18 mouse cellular contexts compared by ENCODE assay signal in the genomic region with DNA sequence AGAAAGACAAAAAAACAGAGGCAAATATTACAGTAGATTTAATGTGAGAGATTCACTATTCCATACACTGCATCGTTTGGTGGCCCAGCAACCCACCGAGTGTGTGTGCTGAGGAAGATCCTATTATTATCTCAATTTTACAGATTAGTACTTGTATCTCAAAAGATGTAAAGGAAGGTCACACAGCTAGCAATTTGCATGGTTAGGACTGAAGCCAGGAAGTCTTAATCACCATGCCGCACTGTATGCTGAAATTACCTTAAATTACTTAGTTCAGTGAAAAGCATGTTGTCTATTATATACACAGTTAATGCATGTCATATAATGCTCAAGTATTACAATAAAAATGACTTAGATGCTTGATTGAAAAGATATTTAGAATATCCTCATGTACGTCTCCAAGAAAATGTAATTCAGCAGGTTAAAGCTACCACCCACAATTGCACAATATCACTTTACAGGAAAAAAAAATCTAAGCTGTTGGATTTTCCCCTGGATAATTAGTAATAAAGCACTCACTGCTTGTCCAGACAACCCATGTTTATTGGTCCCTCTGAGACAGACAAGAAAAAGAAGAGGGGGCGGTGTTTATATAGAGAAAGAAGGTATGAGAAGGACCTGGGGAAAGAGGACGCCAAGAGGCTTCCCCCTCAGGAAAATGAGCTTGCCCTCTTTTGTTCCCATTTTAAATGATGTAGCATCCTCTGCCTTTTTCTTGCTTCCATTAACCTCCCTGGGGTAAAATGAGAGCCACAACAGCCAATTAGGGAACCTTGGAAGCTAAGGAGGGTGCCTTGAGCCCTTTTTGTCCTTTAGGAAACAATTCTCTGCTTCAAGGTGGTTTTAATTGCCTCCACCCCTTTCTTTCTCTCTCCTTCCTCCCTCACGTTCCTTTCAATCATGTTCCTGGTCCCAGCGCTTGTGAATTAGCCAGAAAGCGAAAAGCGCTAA.
DNase-seq lines count a peak whose midpoint lies in the region; ATAC-seq lines count a peak whose summit lies in the region.
"Had no signal": no experiment of that assay in that cellular context is flagged by ENCODE, and none has a peak within 500 bp of the region (broad histone marks: within the 10 kb centered on the region; RNA-seq: fewer than 3 reads in every experiment).

No protein-coding gene starts in this region.

- H3K4me2 ChIP-seq in embryonic facial prominence, embryonic 13.5 days: no peak overlapping the region
- H3K4me2 ChIP-seq in hindbrain, embryonic 14.5 days (replicated peaks): no peak overlapping the region; the same call in 1 of the 2 replicates
- H3K4me2 ChIP-seq in midbrain, embryonic 13.5 days (replicated peaks): 0 out of 2 replicates have a peak overlapping the region, but pooled peaks have one; percentile 5
- H3K4me2 ChIP-seq: heart, embryonic 13.5 days; liver, embryonic 11.5 days; stomach, embryonic 15.5 days had no signal

- H3K4me3 ChIP-seq in embryonic facial prominence, embryonic 13.5 days: no peak overlapping the region
- H3K4me3 ChIP-seq in hindbrain, embryonic 14.5 days (replicated peaks; ENCODE audit: low read length): no peak overlapping the region
- H3K4me3 ChIP-seq in midbrain, embryonic 13.5 days (replicated peaks): no peak overlapping the region
- H3K4me3 ChIP-seq: heart, embryonic 13.5 days; stomach, embryonic 15.5 days had no signal

- 28% methylated on average over 10 of the region's 10 CpGs for WGBS in embryonic facial prominence, embryonic 13.5 days
- WGBS in hindbrain, embryonic 14.5 days: 49% methylated on average over 10 of the region's 10 CpGs
- 49% methylated on average over 10 of the region's 10 CpGs for WGBS in midbrain, embryonic 13.5 days

- no peaks in the 10 kb centered on the region for H3K27me3 ChIP-seq in embryonic facial prominence, embryonic 13.5 days
- H3K27me3 ChIP-seq in hindbrain, embryonic 14.5 days (ENCODE audit: control insufficient read depth, insufficient read depth, low read length): no peaks in the 10 kb centered on the region
- H3K27me3 ChIP-seq in midbrain, embryonic 13.5 days: no peaks in the 10 kb centered on the region
- H3K27me3 ChIP-seq: heart, embryonic 13.5 days; stomach, embryonic 15.5 days had no signal

- H3K4me1 ChIP-seq in embryonic facial prominence, embryonic 13.5 days: peaks cover 10% of the 10 kb centered on the region
- peaks cover 4% of the 10 kb centered on the region for H3K4me1 ChIP-seq in hindbrain, embryonic 14.5 days (replicated peaks; ENCODE audit: control insufficient read depth, insufficient read depth, low read length)
- peaks cover 21% of the 10 kb centered on the region for H3K4me1 ChIP-seq in midbrain, embryonic 13.5 days (replicated peaks)
- H3K4me1 ChIP-seq: heart, embryonic 13.5 days; stomach, embryonic 15.5 days had no signal

- no peaks in the 10 kb centered on the region for H3K36me3 ChIP-seq in embryonic facial prominence, embryonic 13.5 days
- no peaks in the 10 kb centered on the region for H3K36me3 ChIP-seq in hindbrain, embryonic 14.5 days (replicated peaks; ENCODE audit: control insufficient read depth, insufficient read depth)
- no peaks in the 10 kb centered on the region for H3K36me3 ChIP-seq in midbrain, embryonic 13.5 days
- H3K36me3 ChIP-seq: heart, embryonic 13.5 days; stomach, embryonic 15.5 days had no signal

- no peaks in the 10 kb centered on the region for H3K9me3 ChIP-seq in embryonic facial prominence, embryonic 13.5 days
- no peaks in the 10 kb centered on the region for H3K9me3 ChIP-seq in hindbrain, embryonic 14.5 days (ENCODE audit: control insufficient read depth, low read length)
- H3K9me3 ChIP-seq in midbrain, embryonic 13.5 days: no peaks in the 10 kb centered on the region
- H3K9me3 ChIP-seq: heart, embryonic 13.5 days; stomach, embryonic 15.5 days had no signal

- H3K9ac ChIP-seq in embryonic facial prominence, embryonic 13.5 days: no peak overlapping the region
- H3K9ac ChIP-seq in hindbrain, embryonic 14.5 days: no peak overlapping the region
- no peak overlapping the region for H3K9ac ChIP-seq in midbrain, embryonic 13.5 days (replicated peaks)
- H3K9ac ChIP-seq: heart, embryonic 13.5 days; stomach, embryonic 15.5 days had no signal

- peak; percentile 33 for DNase-seq in embryo, embryonic 10.5 days (ENCODE audit: low spot score)
- no peak for DNase-seq in hindbrain, embryonic 14.5 days (ENCODE audit: low spot score)
- DNase-seq in heart, postnatal 4 days: no peak
- DNase-seq in left cerebral cortex, adult 9 months (ENCODE audit: low spot score in 2 of 2): no peak
- no peak for DNase-seq in layer of hippocampus, postnatal 36 days
- DNase-seq: cerebellum, adult 8-10 months; gastrocnemius, postnatal 14 days; kidney, postnatal 14 days; lung, postnatal 14 days; thymus, postnatal 25 days had no signal

- ATAC-seq in embryonic facial prominence, embryonic 13.5 days (ENCODE audit: insufficient number of reproducible peaks, insufficient read depth, low FRiP score, low TSS enrichment, low read depth): 0 out of 2 replicates have a peak, but pooled peaks have one; percentile 69
- ATAC-seq in hindbrain, embryonic 14.5 days (ENCODE audit: low FRiP score): peak; percentile 48; the same call in 1 of the 2 replicates
- ATAC-seq in midbrain, embryonic 13.5 days: peak; percentile 79
- ATAC-seq: activated CD4-positive, CD25-positive, alpha-beta regulatory T cell, adult 4 months; CD4-positive, CD25-positive, alpha-beta regulatory T cell, adult 4 months; inflammation-experienced regulatory T-cells, adult 6 months had no signal

- peak overlapping the region; percentile 55; the same call in 1 of the 2 replicates for H3K27ac ChIP-seq in embryonic facial prominence, embryonic 13.5 days
- peak overlapping the region; percentile 47; the same call in 1 of the 2 replicates for H3K27ac ChIP-seq in hindbrain, embryonic 14.5 days
- peak overlapping the region; percentile 44 for H3K27ac ChIP-seq in midbrain, embryonic 13.5 days
- H3K27ac ChIP-seq: heart, embryonic 13.5 days; stomach, embryonic 15.5 days had no signal
